Mouse (Mus musculus): ENCODE measurements around the gene Mfn2. TPM values are rescaled to one million over a fixed set of nuclear protein-coding genes. Genes with fewer than 3 reads are reported as not detected.

Gene Mfn2
- total RNA-seq, 2 experiments from 2014 or later, result 406 to 426 TPM

GRCm38 (mm10) chr4:147922341-147922740, 17.8 kb upstream of the Mfn2 start:
- no peak for DNase-seq
- intact Hi-C loops (cut with DNase I), result no loop called here

- intact Hi-C loops (cut with DNase I), result no loop called here
- DNase-seq, result no peak
These were observed 16.5 kb upstream of the Mfn2 start for GRCm38 (mm10) chr4:147920973-147921372.

GRCm38 (mm10) chr4:147918459-147919121, 14.1 kb upstream of the Mfn2 start:
- intact Hi-C loops (cut with DNase I), result loop anchor here (5.0 kb wide), 1 partner anchor 46 kb away; no protein-coding TSS in a partner anchor

DNA sequence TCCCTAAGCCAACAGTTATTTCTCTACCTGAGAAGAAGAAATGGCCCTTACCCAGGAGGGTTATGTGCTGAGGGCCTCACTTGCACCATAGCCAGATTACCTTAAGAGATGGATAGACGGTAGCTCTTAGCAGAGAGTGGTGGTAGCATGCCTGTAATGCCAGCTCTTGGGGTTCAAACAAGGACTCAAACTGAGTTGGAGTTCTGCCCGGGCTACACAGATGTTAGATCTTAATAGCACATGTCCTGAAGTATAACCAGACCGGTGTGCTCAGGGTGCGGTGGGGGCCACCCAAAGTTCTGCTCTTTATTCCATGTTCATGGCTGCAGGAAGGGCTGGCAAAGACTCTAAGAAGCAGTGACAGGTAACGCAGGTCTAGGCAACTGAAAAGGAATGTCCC, 5.0 kb upstream of the Mfn2 start:
- intact Hi-C loops (cut with DNase I), result no loop called here
- no peak for DNase-seq

More at GRCm38 (mm10) chr4:147918459-147919121, 14.1 kb upstream of the Mfn2 start:
- DNase-seq, result no peak

DNA sequence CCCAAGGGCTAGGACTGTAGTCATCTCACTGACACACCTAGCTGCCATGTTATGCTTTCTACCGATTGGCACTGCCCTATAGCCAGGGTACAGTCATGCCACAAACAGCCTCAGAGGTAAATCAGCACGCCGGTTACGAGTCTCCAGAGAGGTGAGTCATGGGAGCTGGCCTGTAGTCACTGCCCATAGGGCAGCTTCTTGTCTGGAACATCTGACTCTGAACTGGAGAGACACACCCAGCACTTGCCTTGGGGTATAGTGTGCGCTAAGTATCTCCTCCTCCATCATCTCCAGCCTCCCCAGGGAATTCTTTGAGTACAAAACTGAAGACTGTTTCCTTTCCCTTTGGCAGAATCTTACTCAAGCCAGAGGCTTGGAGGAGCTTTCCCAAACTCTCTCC, 1.7 kb upstream of the Mfn2 start:
- no peak for DNase-seq
- intact Hi-C loops (cut with DNase I), result no loop called here

GRCm38 (mm10) chr4:147905090-147905659, 671 bp upstream of the Mfn2 start:
- intact Hi-C loops (cut with DNase I), result no loop called here
- DNase-seq, result no peak

GRCm38 (mm10) chr4:147903601-147904000, 903 bp downstream of the Mfn2 start:
- intact Hi-C loops (cut with DNase I), result loop anchor here (5.0 kb wide), 1 partner anchor 34 kb away; the partner anchor contains the start of gene Plod1
- DNase-seq, result no peak

DNA sequence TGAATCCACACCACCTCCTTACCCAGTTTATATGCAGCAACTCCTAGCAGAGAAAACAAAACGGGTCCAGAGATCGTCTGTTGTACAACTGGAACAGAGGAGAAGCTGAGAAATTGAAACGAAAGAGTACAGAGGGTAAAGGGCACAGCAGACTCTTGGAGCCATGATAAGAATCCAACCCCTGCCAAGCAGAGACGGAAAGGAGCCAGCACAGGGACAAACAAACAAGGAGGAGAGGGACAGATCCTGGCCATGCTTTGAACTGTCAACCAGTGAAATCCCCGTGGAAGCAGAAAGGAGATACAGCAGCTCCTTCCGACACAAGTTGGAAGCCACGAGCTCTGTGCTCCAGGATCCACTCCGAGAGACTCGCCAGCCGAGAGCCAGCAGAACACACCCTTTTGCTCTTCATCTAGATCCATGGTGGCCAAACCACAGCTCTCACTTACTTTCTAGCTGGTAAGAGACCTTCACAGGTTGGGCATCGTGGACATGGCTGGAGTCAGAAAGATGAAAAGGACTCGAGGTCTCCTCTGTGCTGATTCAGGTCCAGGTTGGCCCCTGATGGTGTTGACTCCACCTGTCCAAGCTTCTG, 1.5 kb downstream of the Mfn2 start:
- intact Hi-C loops (cut with DNase I), result loop anchor here (5.0 kb wide), 1 partner anchor 34 kb away; the partner anchor contains the start of gene Plod1

DNA sequence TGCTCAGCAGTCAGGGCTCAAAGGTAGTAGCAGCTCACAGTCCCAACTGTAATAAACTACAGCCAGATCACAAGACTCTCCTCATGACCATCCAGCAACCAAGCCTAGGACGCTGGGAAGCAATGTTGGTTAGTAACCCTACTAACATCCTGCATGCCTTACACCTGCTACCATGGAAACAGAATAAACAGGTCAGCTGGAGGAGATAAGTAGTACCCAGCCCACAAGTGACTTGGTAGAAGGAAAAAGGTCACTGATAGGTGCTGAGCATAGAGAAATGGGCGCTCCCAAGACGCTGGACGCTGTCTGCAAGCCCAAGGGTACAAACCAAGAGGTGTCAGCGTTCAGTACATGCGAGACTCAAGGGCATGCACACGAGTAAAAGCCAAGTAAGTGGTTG, 4.1 kb downstream of the Mfn2 start:
- intact Hi-C loops (cut with DNase I), result loop anchor here (5.0 kb wide), 1 partner anchor 37 kb away; the partner anchor contains the start of gene Plod1
- DNase-seq, result no peak

More for the DNA sequence above, 1.5 kb downstream of the Mfn2 start:
- DNase-seq, result no peak

DNA sequence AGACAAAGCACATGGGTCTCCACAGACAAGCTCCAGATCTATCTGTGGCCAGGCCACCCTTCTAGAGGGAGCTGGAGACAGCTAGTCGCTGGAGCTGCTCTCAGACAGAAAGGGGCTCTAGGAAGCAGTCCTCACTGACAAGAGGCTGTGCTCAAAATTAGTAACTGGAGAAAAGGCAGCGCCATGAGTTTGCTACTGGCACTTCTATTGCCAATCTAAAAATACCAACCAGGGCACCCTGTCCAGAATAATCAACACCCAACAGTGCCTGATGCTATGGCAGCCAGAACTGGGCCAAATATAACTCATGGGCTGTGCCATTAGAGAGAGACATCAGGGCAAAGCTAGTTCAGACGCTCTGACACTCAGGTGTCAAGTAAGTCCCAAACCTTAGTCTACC, 7.2 kb downstream of the Mfn2 start:
- no peak for DNase-seq
- intact Hi-C loops (cut with DNase I), result no loop called here

DNA sequence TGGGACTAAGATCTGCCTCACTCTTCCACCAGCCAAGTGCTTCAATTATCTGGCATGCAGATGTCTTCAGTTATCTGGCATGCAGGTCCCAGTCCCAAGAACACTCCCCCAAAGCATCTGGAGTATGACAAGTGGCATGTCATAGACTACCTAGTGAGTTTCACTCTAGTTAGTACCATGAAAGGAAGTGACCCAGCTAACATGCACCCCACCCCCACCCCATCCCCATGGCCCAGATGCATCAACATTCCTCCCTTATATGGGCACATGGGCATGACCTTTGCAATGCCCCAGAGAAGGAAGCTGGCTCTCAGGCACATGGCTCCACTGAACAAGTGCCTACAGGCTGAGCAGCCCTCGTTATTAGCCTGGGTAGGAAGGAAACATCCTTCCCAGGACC, 8.1 kb downstream of the Mfn2 start:
- intact Hi-C loops (cut with DNase I), result no loop called here

GRCm38 (mm10) chr4:147895815-147896330, 8.6 kb downstream of the Mfn2 start:
- intact Hi-C loops (cut with DNase I), result no loop called here
- DNase-seq, result no peak

More for the DNA sequence above, 8.1 kb downstream of the Mfn2 start:
- no peak for DNase-seq

DNA sequence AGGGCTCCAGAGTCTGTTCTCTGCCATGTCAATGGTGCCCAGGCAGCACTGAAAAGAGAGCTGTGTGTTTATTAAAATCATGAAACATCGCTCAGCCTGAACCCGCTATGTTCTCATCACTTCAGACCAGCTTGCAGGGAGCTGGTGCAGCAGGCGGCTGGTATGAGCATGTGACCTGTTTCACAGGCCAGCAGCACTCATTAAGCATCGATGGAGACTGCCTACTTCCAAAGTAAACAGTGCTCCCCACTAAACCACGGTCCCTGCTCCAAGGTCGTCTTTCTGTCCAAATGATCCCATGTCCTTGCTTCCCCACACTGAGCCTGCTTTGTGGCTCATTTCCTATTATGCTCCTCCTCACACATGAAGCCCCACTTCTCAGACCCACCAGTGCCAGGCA, 14.2 kb downstream of the Mfn2 start:
- no peak for DNase-seq
- intact Hi-C loops (cut with DNase I), result no loop called here

- intact Hi-C loops (cut with DNase I), result no loop called here
- no peak for DNase-seq
These were observed 16.3 kb downstream of the Mfn2 start for GRCm38 (mm10) chr4:147888237-147888636.

GRCm38 (mm10) chr4:147887277-147887676, 17.2 kb downstream of the Mfn2 start:
- intact Hi-C loops (cut with DNase I), result no loop called here
- DNase-seq, result no peak

- no peak for DNase-seq
These were observed 18.3 kb downstream of the Mfn2 start for GRCm38 (mm10) chr4:147886158-147886557.

DNA sequence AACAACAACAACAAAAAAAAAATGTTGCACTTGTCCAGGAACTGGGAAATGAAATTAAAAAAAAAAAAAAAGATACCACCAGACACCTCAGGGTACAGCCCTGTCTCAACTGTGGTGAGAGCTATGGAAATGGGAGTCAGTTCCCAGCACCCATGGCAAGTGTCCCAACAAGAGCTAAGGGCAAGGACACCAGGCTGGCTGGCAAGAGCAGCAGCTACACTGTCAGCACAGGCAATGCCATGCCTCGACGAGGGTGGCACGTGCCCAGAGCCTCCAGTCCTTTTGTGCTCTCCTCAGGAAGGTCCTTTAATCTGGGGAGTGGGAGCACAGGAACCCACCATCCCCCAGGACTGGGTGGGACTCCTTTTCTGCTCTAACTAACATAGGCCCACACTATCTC, 20.4 kb downstream of the Mfn2 start:
- intact Hi-C loops (cut with DNase I), result no loop called here
- no peak for DNase-seq

More at GRCm38 (mm10) chr4:147886158-147886557, 18.3 kb downstream of the Mfn2 start:
- intact Hi-C loops (cut with DNase I), result no loop called here

- intact Hi-C loops (cut with DNase I), result no loop called here
- DNase-seq, result no peak
These were observed 21.5 kb downstream of the Mfn2 start for GRCm38 (mm10) chr4:147883041-147883440.

- intact Hi-C loops (cut with DNase I), result no loop called here
These were observed 22.7 kb downstream of the Mfn2 start for GRCm38 (mm10) chr4:147881792-147882191.

GRCm38 (mm10) chr4:147879865-147880264, 24.6 kb downstream of the Mfn2 start:
- intact Hi-C loops (cut with DNase I), result no loop called here
- DNase-seq, result no peak

More at GRCm38 (mm10) chr4:147881792-147882191, 22.7 kb downstream of the Mfn2 start:
- no peak for DNase-seq

GRCm38 (mm10) chr4:147879456-147879855, 25.0 kb downstream of the Mfn2 start:
- no peak for DNase-seq

More at GRCm38 (mm10) chr4:147879456-147879855, 25.0 kb downstream of the Mfn2 start:
- intact Hi-C loops (cut with DNase I), result no loop called here
